Mouse (Mus musculus) spleen, adult 2 months (tissue): ENCODE results near the gene Golgb1. TPM values are rescaled to one million over a fixed set of nuclear protein-coding genes. Genes with fewer than 3 reads are reported as not detected.

Experiments used
- DNase-seq, 2 experiments: peaks; one replicate each; pipeline versions ENCODE4 v3.0.0 to v3.0.0-alpha.2; 2012 to 2021; ENCODE audit warnings: low spot score in 2 of 2, low read depth in 1 of 2
- H3K27ac ChIP-seq: fragments of 200-500 bp; 2 replicates; pipeline ENCODE4 v1.5.1; 2012; ENCODE audit warnings: low read length, inconsistent platforms; ENCODE audit not compliant: insufficient read depth
- H3K27me3 ChIP-seq: fragments of 200-500 bp; 2 replicates; pipeline ENCODE4 v1.6.1; 2012; ENCODE audit warnings: mild to moderate bottlenecking, moderate library complexity, low read length, inconsistent platforms; ENCODE audit not compliant: control insufficient read depth, insufficient read depth
- H3K36me3 ChIP-seq: fragments of 200-500 bp; 2 replicates; pipeline ENCODE4 v1.6.1; 2012; ENCODE audit warnings: mild to moderate bottlenecking, low read length, inconsistent platforms; ENCODE audit not compliant: control insufficient read depth, insufficient read depth
- H3K4me1 ChIP-seq: fragments of 200-500 bp; 2 replicates; pipeline ENCODE4 v1.6.1; 2011; ENCODE audit warnings: inconsistent platforms; ENCODE audit not compliant: control insufficient read depth, insufficient read depth, insufficient read length
- H3K4me3 ChIP-seq: fragments of 200-500 bp; 2 replicates; pipeline ENCODE4 v1.5.1; 2011; ENCODE audit warnings: mild to moderate bottlenecking, inconsistent platforms; ENCODE audit not compliant: insufficient read depth, insufficient read length; ENCODE audit errors: extremely low read depth
- CTCF ChIP-seq: fragments of 200-500 bp; IDR thresholded peaks from 2 replicates; pipeline ENCODE4 v1.5.1; 2011; ENCODE audit warnings: mild to moderate bottlenecking, inconsistent platforms; ENCODE audit not compliant: insufficient read depth, insufficient read length, insufficient replicate concordance; ENCODE audit errors: extremely low read depth
- POLR2A ChIP-seq: fragments of 200-500 bp; IDR thresholded peaks from 2 replicates; pipeline ENCODE4 v1.6.1; 2011; ENCODE audit warnings: low read depth, low read length, inconsistent platforms
- WGBS: fragments of 180-500 bp; shearing (Covaris S2); methylation state at CpG from one replicate; pipeline ENCODE4 v1.1.7; 2018; 5-methylcytosine and 5-hydroxymethylcytosine counted together
- polyA plus RNA-seq: library from polyadenylated mRNA; depleted of rRNA; stranded (reverse); fragments of >200 nt; gene quantifications from 2 replicates; pipeline ENCODE4 v1.2.3, GENCODE M21; 2012

The Golgb1 gene
- polyA plus RNA-seq, 1 experiment = 21.8 TPM

DNA sequence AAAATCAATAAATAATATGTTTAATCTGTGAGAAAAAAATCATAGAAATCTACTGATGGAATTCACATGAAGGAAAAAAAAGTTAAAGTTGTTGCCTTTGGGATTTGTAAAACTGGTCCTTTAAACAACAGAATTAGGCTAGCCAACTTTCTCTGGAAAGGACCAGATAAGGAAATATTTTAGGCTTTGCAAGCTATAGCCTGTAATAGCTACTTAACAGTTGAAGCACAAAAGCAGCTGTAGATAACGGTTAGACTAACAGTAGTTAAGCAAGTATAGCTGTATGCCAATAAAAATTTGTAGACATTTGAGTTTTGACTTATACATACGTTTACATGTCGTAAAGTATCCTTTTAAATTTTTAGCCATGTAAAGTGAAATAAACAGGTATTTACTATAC, 11.4 kb upstream of the Golgb1 start:
- Histone ChIP-seq H3K27me3 (no peaks in the 10 kb centered on the region), H3K4me1 (no peaks in the 10 kb centered on the region), H3K27ac (no peak overlapping the region), H3K4me3 (no peak overlapping the region), H3K36me3 (peaks cover 1% of the 10 kb centered on the region; the same call in 1 of the 2 replicates)
- 81% methylated on average over 3 of the region's 3 CpGs for WGBS
- DNase-seq = no peak
- TF ChIP-seq POLR2A (no peak), CTCF (no peak)

DNA sequence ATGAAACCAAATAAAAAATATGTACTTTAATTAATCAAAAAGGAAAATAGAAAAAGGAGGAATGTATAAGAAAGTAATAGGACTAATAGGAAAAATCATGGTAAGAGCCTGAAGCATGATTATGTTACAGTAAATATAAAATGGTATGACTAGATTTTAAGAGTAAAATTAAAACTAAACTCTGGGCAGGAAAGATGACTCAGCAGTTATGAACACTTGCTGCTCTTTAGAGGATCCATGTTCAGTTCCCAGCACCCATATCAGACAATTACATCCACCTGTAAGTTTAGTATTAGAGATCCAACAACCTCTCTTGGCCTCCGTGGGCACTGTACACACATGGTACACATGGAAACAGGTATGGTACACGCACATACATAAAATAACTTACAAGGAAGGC, 5.5 kb upstream of the Golgb1 start:
- Histone ChIP-seq H3K4me1 (no peaks in the 10 kb centered on the region; the same call in 1 of the 2 replicates), H3K27me3 (no peaks in the 10 kb centered on the region), H3K27ac (no peak overlapping the region), H3K4me3 (no peak overlapping the region), H3K36me3 (peaks cover 5% of the 10 kb centered on the region; the same call in 1 of the 2 replicates)
- 99% methylated on average over 2 of the region's 2 CpGs for WGBS
- no peak for DNase-seq
- TF ChIP-seq CTCF = no peak
- no peak for TF ChIP-seq POLR2A

DNA sequence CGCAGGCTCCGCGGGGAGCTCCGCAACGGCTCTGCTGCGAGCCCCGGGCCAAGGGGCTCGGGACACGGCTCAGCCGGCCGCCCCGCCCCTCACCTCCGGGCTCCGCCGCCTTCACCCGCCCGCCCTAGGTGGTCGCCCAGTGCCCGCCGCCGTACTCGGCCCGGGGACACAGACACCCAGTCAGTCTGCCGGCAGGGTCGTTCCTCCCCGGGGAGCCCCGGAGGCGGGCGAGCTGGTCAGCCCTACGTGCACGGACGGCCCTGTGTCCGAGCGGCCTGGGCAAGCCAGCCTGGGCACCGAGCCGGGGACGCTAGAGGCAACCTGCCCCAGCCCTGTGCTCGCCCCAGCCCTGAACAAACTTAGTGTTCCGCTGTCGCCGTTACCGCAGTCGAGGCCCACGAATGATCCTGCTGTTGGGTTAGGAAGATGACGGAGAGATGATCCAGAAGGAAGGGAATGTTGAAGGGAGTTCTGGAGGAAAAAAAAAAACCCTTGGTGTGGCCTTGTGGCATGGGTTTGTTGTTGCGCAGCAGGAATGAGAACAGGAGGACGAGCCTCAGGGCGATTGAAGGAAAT, 424 bp downstream of the Golgb1 start:
- H3K36me3 ChIP-seq = peaks cover 4% of the 10 kb centered on the region; the same call in 1 of the 2 replicates
- no peaks in the 10 kb centered on the region for H3K27me3 ChIP-seq
- no peak for DNase-seq
- 2% methylated on average over 46 of the region's 48 CpGs for WGBS
- peaks cover 5% of the 10 kb centered on the region; the same call in 1 of the 2 replicates for H3K4me1 ChIP-seq
- peak overlapping the region; percentile 68 for H3K4me3 ChIP-seq
- peak overlapping the region; percentile 44; the same call in 1 of the 2 replicates for H3K27ac ChIP-seq
- no peak for TF ChIP-seq CTCF
- no peak for TF ChIP-seq POLR2A

DNA sequence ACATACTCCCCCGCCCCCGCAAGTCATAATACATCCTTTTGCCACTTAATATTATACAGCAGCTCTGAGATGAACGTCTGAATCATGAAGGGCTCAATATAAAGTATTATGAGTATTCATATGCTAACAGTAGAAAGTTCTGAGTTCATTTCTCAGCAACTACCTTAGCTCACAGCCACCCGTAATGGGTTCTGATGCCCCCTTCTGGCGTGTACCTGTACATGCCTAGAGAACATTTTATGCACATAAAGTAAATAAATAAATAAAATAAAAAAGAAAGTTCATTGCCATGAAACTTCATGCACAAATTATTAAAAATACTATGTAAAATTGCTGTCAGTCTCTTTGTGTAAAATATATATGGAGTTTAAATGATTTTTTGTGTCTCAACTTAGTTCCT, 2.4 kb downstream of the Golgb1 start:
- DNase-seq = peak; percentile 19 to 30
- Histone ChIP-seq H3K27me3 (no peaks in the 10 kb centered on the region), H3K4me1 (peaks cover 5% of the 10 kb centered on the region; the same call in 1 of the 2 replicates), H3K4me3 (no peak overlapping the region), H3K36me3 (no peaks in the 10 kb centered on the region), H3K27ac (no peak overlapping the region)
- TF ChIP-seq CTCF = no peak
- 70% methylated on average over 5 of the region's 5 CpGs for WGBS

DNA sequence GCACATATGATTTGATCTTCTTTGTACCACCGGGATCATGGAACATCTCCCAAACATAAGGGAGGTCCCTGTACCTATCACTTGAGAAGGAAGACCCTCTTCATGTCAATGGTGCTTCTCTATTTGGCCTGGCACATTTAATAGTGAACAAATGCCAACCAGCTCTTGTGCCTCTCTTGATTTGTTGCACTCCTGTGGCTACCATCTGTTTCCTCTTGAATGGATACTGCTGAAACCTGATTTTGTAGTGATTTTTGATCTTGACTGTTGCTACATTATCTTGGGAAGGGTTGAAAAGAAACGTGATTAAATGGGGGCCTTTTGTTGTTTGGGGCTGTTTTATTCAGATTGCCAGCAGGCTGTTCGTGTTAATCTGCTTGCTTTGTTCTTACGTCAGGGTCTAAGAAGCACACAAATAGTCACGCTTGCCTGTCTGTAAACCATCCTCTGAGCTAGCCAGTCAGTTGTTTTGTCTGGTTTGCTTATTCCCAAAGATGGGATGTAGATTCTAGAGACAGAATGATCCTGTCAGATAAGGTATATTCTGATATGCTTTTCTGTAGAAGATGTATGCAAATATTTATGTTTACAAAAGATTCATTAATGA, 7.9 kb downstream of the Golgb1 start:
- 89% methylated on average over 5 of the region's 5 CpGs for WGBS
- TF ChIP-seq POLR2A (no peak), CTCF (no peak)
- H3K27ac ChIP-seq = no peak overlapping the region
- H3K27me3 ChIP-seq = no peaks in the 10 kb centered on the region
- H3K36me3 ChIP-seq = peaks cover 9% of the 10 kb centered on the region
- H3K4me3 ChIP-seq = no peak overlapping the region
- no peaks in the 10 kb centered on the region for H3K4me1 ChIP-seq
- no peak for DNase-seq

DNA sequence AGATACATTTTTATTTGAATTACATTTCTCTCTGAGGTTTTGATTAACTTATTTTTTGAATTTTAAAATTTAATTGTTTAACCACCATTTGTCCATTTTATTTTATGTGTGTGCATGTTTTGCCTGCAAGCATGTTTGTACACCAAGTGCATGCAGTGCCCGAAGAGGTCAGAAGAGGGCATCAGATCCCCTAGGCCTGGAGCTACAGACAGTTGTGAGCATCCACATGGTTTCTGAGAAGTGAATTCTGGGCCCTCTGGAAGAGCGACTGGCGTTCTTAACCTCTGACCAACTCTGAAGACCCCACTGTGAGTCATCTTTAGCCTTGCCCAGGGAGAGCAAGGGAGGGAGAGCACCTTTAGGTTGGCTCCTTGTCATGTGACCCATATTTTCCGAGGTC, 9.9 kb downstream of the Golgb1 start:
- WGBS = 82% methylated on average over 4 of the region's 4 CpGs
- peak; percentile 12 to 27 for DNase-seq
- peaks cover 13% of the 10 kb centered on the region for H3K36me3 ChIP-seq
- H3K4me1 ChIP-seq = no peaks in the 10 kb centered on the region
- H3K4me3 ChIP-seq = no peak overlapping the region
- no peak overlapping the region for H3K27ac ChIP-seq
- TF ChIP-seq POLR2A = no peak
- TF ChIP-seq CTCF = no peak
- no peaks in the 10 kb centered on the region for H3K27me3 ChIP-seq

DNA sequence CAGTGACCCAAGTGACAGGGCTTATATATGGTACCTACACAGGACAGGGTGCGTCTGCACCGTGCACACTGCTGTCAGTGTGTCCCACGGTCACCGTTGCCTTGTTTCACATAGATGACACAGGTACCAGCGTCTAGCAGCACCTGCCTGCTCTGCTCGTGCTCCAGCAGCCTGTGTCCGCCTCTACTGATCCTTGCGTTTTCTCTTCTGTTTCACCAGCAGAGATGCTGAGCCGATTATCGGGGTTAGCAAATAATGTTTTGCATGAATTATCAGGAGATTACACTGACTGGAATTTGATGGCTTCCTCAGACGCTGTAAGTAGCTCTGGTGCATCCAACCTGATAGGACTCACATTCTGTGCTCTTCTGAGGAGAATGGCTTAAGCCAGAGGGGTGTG, 11.0 kb downstream of the Golgb1 start:
- peaks cover 15% of the 10 kb centered on the region for H3K36me3 ChIP-seq

More for the DNA sequence above, 11.0 kb downstream of the Golgb1 start:
- Histone ChIP-seq H3K27me3 (no peaks in the 10 kb centered on the region), H3K4me3 (no peak overlapping the region), H3K27ac (no peak overlapping the region), H3K4me1 (no peaks in the 10 kb centered on the region)
- TF ChIP-seq CTCF (no peak), POLR2A (no peak)
- no peak for DNase-seq
- 96% methylated on average over 11 of the region's 11 CpGs for WGBS
